Mouse (Mus musculus): ENCODE measurements around the gene Klhl32.
"Not testable (repeated sequence)": the region's sequence is repeated elsewhere in the genome, so short reads cannot be mapped to it uniquely, and the experiment has no call there.

- TF ChIP-seq CTCF, POLR2A (IDR thresholded peaks at IDR 0.05; ENCODE audit: insufficient read depth, low read depth, low read length): not testable (repeated sequence)
Measured at GRCm38 (mm10) chr4:24892293-24892692, 41.4 kb upstream of the Klhl32 start.

All from olfactory bulb, adult 2 months (tissue).